ENCODE assay signal across 10 mouse cellular contexts in genomic region chr2:163718526-163718925, GRCm38 (mm10). TPM values are rescaled to one million over a fixed set of nuclear protein-coding genes. Genes with fewer than 3 reads are reported as not detected.
DNase-seq lines count a peak whose midpoint lies in the region; ATAC-seq and TF ChIP-seq lines count a peak whose summit lies in the region.
"Had no signal": no experiment of that assay in that cellular context is flagged by ENCODE, and none has a peak within 500 bp of the region (broad histone marks: within the 10 kb centered on the region; RNA-seq: fewer than 3 reads in every experiment).

No protein-coding gene starts in this region.

- 0 out of 2 replicates have a peak overlapping the region, but pooled peaks have one; percentile 38 for H3K9ac ChIP-seq in embryonic facial prominence, embryonic 13.5 days
- no peak overlapping the region for H3K9ac ChIP-seq in hindbrain, embryonic 11.5 days (ENCODE audit: low read depth, low read length)
- H3K9ac ChIP-seq in hindbrain, embryonic 12.5 days, result no peak overlapping the region
- H3K9ac ChIP-seq in intestine, embryonic 16.5 days (ENCODE audit: low read depth, low read length), result no peak overlapping the region
- H3K9ac ChIP-seq: limb, embryonic 12.5 days; midbrain, embryonic 12.5 days had no signal

- H3K4me1 ChIP-seq in embryonic facial prominence, embryonic 13.5 days, result peaks cover 19% of the 10 kb centered on the region
- peaks cover 24% of the 10 kb centered on the region for H3K4me1 ChIP-seq in embryonic facial prominence, embryonic 10.5 days
- 0 out of 2 replicates have a peak, but pooled peaks cover 3% of the 10 kb centered on the region for H3K4me1 ChIP-seq in hindbrain, embryonic 11.5 days (replicated peaks; ENCODE audit: control insufficient read depth, insufficient read depth, low read length)
- peaks cover 27% of the 10 kb centered on the region for H3K4me1 ChIP-seq in hindbrain, embryonic 12.5 days
- H3K4me1 ChIP-seq in intestine, embryonic 16.5 days (ENCODE audit: control insufficient read depth, insufficient read depth, low read length), result peaks cover 22% of the 10 kb centered on the region

- no peaks in the 10 kb centered on the region for H3K9me3 ChIP-seq in embryonic facial prominence, embryonic 13.5 days
- H3K9me3 ChIP-seq in embryonic facial prominence, embryonic 10.5 days, result no peaks in the 10 kb centered on the region
- H3K9me3 ChIP-seq in hindbrain, embryonic 11.5 days (ENCODE audit: control insufficient read depth, low read length), result no peaks in the 10 kb centered on the region
- H3K9me3 ChIP-seq in hindbrain, embryonic 12.5 days (replicated peaks), result no peaks in the 10 kb centered on the region
- H3K9me3 ChIP-seq in intestine, embryonic 16.5 days (ENCODE audit: control insufficient read depth, low read length), result no peaks in the 10 kb centered on the region
- H3K9me3 ChIP-seq: limb, embryonic 12.5 days; midbrain, embryonic 12.5 days had no signal

- TF ChIP-seq CTCF in Patski (IDR thresholded peaks at IDR 0.05), result no peak

- no peak for DNase-seq in embryonic facial prominence, embryonic 10.5 days (ENCODE audit: low spot score)
- no peak for DNase-seq in hindbrain, embryonic 11.5 days (ENCODE audit: low spot score)
- DNase-seq in Patski (ENCODE audit: low read depth, low spot score), result peak; percentile 25
- no peak for DNase-seq in layer of hippocampus, postnatal 10 days (ENCODE audit: low spot score in 2 of 2)
- no peak for DNase-seq in frontal cortex, adult 2 months (ENCODE audit: extremely low spot score in 1 of 2, low spot score in 1 of 2)

- 0 out of 2 replicates have a peak, but pooled peaks cover 15% of the 10 kb centered on the region for H3K36me3 ChIP-seq in embryonic facial prominence, embryonic 13.5 days
- peaks cover 30% of the 10 kb centered on the region for H3K36me3 ChIP-seq in embryonic facial prominence, embryonic 10.5 days (replicated peaks)
- no peaks in the 10 kb centered on the region for H3K36me3 ChIP-seq in hindbrain, embryonic 11.5 days (ENCODE audit: control insufficient read depth, insufficient read depth, low read length)
- H3K36me3 ChIP-seq in hindbrain, embryonic 12.5 days, result 0 out of 2 replicates have a peak, but pooled peaks cover 13% of the 10 kb centered on the region
- H3K36me3 ChIP-seq in intestine, embryonic 16.5 days (ENCODE audit: control insufficient read depth, insufficient read depth, low read length), result no peaks in the 10 kb centered on the region

- H3K27me3 ChIP-seq in embryonic facial prominence, embryonic 13.5 days, result no peaks in the 10 kb centered on the region
- no peaks in the 10 kb centered on the region for H3K27me3 ChIP-seq in embryonic facial prominence, embryonic 10.5 days (replicated peaks; ENCODE audit: low read depth, poor library complexity, severe bottlenecking)
- H3K27me3 ChIP-seq in hindbrain, embryonic 11.5 days (ENCODE audit: control insufficient read depth, insufficient read depth, low read length), result no peaks in the 10 kb centered on the region
- no peaks in the 10 kb centered on the region for H3K27me3 ChIP-seq in hindbrain, embryonic 12.5 days
- H3K27me3 ChIP-seq in Patski, result no peaks in the 10 kb centered on the region
- H3K27me3 ChIP-seq in intestine, embryonic 16.5 days (replicated peaks; ENCODE audit: control insufficient read depth, insufficient read depth, low read length), result no peaks in the 10 kb centered on the region
- H3K27me3 ChIP-seq: limb, embryonic 12.5 days; midbrain, embryonic 12.5 days had no signal

- POLR2A ChIA-PET in Patski (lab: Charles Lee), result interaction anchor here (0.8 to 1.4 kb wide), 2 partner anchors 61 to 117 kb away, joined by 3 to 6 read pairs; partner anchors contain the start of gene Ttpal

- in situ Hi-C loops in Patski (cut with MboI; ENCODE audit: low pct_unique_long_range_greater_than_20kb), result loop anchor here (5.0 to 25.0 kb wide), 3 partner anchors 56 to 184 kb away; partner anchors contain the start of gene Ttpal

- H3K27ac ChIP-seq in embryonic facial prominence, embryonic 13.5 days, result no peak overlapping the region
- H3K27ac ChIP-seq in embryonic facial prominence, embryonic 10.5 days (replicated peaks), result no peak overlapping the region
- H3K27ac ChIP-seq in hindbrain, embryonic 11.5 days (ENCODE audit: low read depth, low read length), result no peak overlapping the region
- no peak overlapping the region for H3K27ac ChIP-seq in hindbrain, embryonic 12.5 days
- H3K27ac ChIP-seq in intestine, embryonic 16.5 days (ENCODE audit: low read length), result peak overlapping the region; percentile 31; the same call in 1 of the 2 replicates
- H3K27ac ChIP-seq: limb, embryonic 12.5 days; midbrain, embryonic 12.5 days had no signal

- no peak for ATAC-seq in embryonic facial prominence, embryonic 13.5 days (ENCODE audit: insufficient number of reproducible peaks, insufficient read depth, low FRiP score, low TSS enrichment, low read depth)
- 0 out of 2 replicates have a peak, but pooled peaks have one; percentile 18 for ATAC-seq in hindbrain, embryonic 11.5 days (ENCODE audit: low FRiP score)
- ATAC-seq in hindbrain, embryonic 12.5 days (ENCODE audit: low FRiP score), result no peak
- no peak for ATAC-seq in Patski
- ATAC-seq in intestine, embryonic 16.5 days, result peak; percentile 14

- no peak overlapping the region for H3K4me3 ChIP-seq in embryonic facial prominence, embryonic 13.5 days
- H3K4me3 ChIP-seq in embryonic facial prominence, embryonic 10.5 days, result no peak overlapping the region
- no peak overlapping the region for H3K4me3 ChIP-seq in hindbrain, embryonic 11.5 days (ENCODE audit: low read depth, low read length)
- H3K4me3 ChIP-seq in hindbrain, embryonic 12.5 days, result no peak overlapping the region
- no peak overlapping the region for H3K4me3 ChIP-seq in intestine, embryonic 16.5 days (ENCODE audit: low read length)
- H3K4me3 ChIP-seq: limb, embryonic 12.5 days; midbrain, embryonic 12.5 days had no signal

- 68% methylated on average over 2 of the region's 2 CpGs for WGBS in embryonic facial prominence, embryonic 13.5 days
- 75% methylated on average over 2 of the region's 2 CpGs for WGBS in embryonic facial prominence, embryonic 10.5 days
- 24% methylated on average over 2 of the region's 2 CpGs for WGBS in hindbrain, embryonic 11.5 days
- 41% methylated on average over 2 of the region's 2 CpGs for WGBS in hindbrain, embryonic 12.5 days
- 27% methylated on average over 2 of the region's 2 CpGs for WGBS in intestine, embryonic 16.5 days

- CTCF ChIA-PET in Patski (lab: Charles Lee), result interaction anchor here (0.8 to 3.4 kb wide), 14 partner anchors 10 to 184 kb away, joined by 3 to 16 read pairs (median 4); partner anchors contain the start of genes Pkig and Serinc3

- H3K4me2 ChIP-seq in embryonic facial prominence, embryonic 13.5 days, result no peak overlapping the region
- no peak overlapping the region for H3K4me2 ChIP-seq in hindbrain, embryonic 11.5 days (replicated peaks; ENCODE audit: low read depth, low read length)
- H3K4me2 ChIP-seq in hindbrain, embryonic 12.5 days (replicated peaks), result no peak overlapping the region
- no peak overlapping the region for H3K4me2 ChIP-seq in intestine, embryonic 16.5 days (ENCODE audit: low read depth, low read length)
- H3K4me2 ChIP-seq: limb, embryonic 12.5 days; midbrain, embryonic 12.5 days had no signal

RNA-seq across cellular contexts. Expression of gene Ada, which starts 31.5 kb away (rescaled TPM):
- 8.5 and 11.1 TPM in 2 replicates for polyA plus RNA-seq in embryonic facial prominence, embryonic 13.5 days (2015; fragmentation: Nextera tagmentation; extraction: Ambion mirVana)
- 9.7 and 11.1 TPM in 2 replicates for polyA plus RNA-seq in embryonic facial prominence, embryonic 10.5 days (2016; fragmentation: Nextera tagmentation; extraction: Ambion mirVana)
- 4.7 and 6.0 TPM in 2 replicates for polyA plus RNA-seq in hindbrain, embryonic 11.5 days (2014; fragmentation: Nextera tagmentation; extraction: Ambion mirVana)
- polyA plus RNA-seq in hindbrain, embryonic 12.5 days (2016; fragmentation: Nextera tagmentation; extraction: Ambion mirVana), result 4.0 and 4.3 TPM in 2 replicates
- 4.0 TPM for polyA plus RNA-seq in Patski (2021)
- 5.8 and 7.4 TPM in 2 replicates for polyA plus RNA-seq in intestine, embryonic 16.5 days (2015; fragmentation: Nextera tagmentation; extraction: Ambion mirVana)
- total RNA-seq in layer of hippocampus, postnatal 10 days (2021), result 1 to 10 TPM; 3.0 to 3.3 TPM
- 1.4 and 1.6 TPM in 2 replicates for polyA plus RNA-seq in frontal cortex, adult 2 months (2012; rRNA removed)

Comparison
In these comparisons a context has a peak if more than half of its experiments do, and no peak if none do; other contexts are left out.
1. ATAC-seq: peak in hindbrain, embryonic 11.5 days (single experiment) and intestine, embryonic 16.5 days (single experiment); none in embryonic facial prominence, embryonic 13.5 days (single experiment), hindbrain, embryonic 12.5 days (single experiment) and Patski (single experiment).